Mouse (Mus musculus) embryonic facial prominence, embryonic 15.5 days (tissue): Measurements from ENCODE around the gene G530012D18Rik. TPM values are rescaled to one million over a fixed set of nuclear protein-coding genes. Genes with fewer than 3 reads are reported as not detected.
"Not testable (repeated sequence)": the region's sequence is repeated elsewhere in the genome, so short reads cannot be mapped to it uniquely, and the experiment has no call there.

ENCODE experiments used
- ATAC-seq: fragments of 200-750 bp; cut with Nextera tagmentation; 2 replicates; pipeline ENCODE4 v1.8.0; 2017; ENCODE audit warnings: low read depth, moderate TSS enrichment; ENCODE audit not compliant: insufficient number of reproducible peaks, low FRiP score, low TSS enrichment
- H3K27ac ChIP-seq: fragments of 300-500 bp; sonication (generic); replicated peaks from 2 replicates; pipeline ENCODE4 v1.5.1; 2015; ENCODE audit warnings: mild to moderate bottlenecking, inconsistent platforms
- H3K27me3 ChIP-seq: fragments of 300-500 bp; sonication (generic); 2 replicates; pipeline ENCODE4 v1.6.1; 2015; ENCODE audit warnings: inconsistent platforms
- H3K36me3 ChIP-seq: fragments of 300-500 bp; sonication (generic); 2 replicates; pipeline ENCODE4 v1.6.1; 2015; ENCODE audit warnings: mild to moderate bottlenecking, inconsistent platforms
- H3K4me1 ChIP-seq: fragments of 300-500 bp; sonication (generic); 2 replicates; pipeline ENCODE4 v1.6.1; 2015; ENCODE audit warnings: inconsistent platforms
- H3K4me2 ChIP-seq: fragments of 300-500 bp; sonication (generic); replicated peaks from 2 replicates; pipeline ENCODE4 v1.6.1; 2015; ENCODE audit warnings: mild to moderate bottlenecking, inconsistent platforms
- H3K4me3 ChIP-seq: fragments of 300-500 bp; sonication (generic); replicated peaks from 2 replicates; pipeline ENCODE4 v1.5.1; 2015; ENCODE audit warnings: mild to moderate bottlenecking, inconsistent platforms
- H3K9ac ChIP-seq: fragments of 300-500 bp; sonication (generic); 2 replicates; pipeline ENCODE4 v1.6.1; 2015; ENCODE audit warnings: inconsistent platforms
- H3K9me3 ChIP-seq: fragments of 300-500 bp; sonication (generic); replicated peaks from 2 replicates; pipeline ENCODE4 v1.6.1; 2016; ENCODE audit warnings: inconsistent platforms
- WGBS: fragments of 180-500 bp; shearing (Covaris S2); methylation state at CpG from one replicate; pipeline ENCODE4 v1.1.7; 2015; 5-methylcytosine and 5-hydroxymethylcytosine counted together
- polyA plus RNA-seq: library from polyadenylated mRNA; unstranded; fragments of >200 nt; fragmentation: Nextera tagmentation; extraction: Ambion mirVana; gene quantifications from 2 replicates; pipeline ENCODE4 v1.2.1, GENCODE M21; 2015

The G530012D18Rik gene
- polyA plus RNA-seq, 1 experiment from 2014 or later = not detected

- not testable (repeated sequence) for ATAC-seq, H3K4me1 ChIP-seq, H3K9ac ChIP-seq, H3K4me3 ChIP-seq, H3K27me3 ChIP-seq, H3K4me2 ChIP-seq, H3K9me3 ChIP-seq, H3K36me3 ChIP-seq, H3K27ac ChIP-seq
- 34% methylated on average over 5 of the region's 5 CpGs for WGBS
These were observed 6.0 kb downstream of the G530012D18Rik start for GRCm38 (mm10) chr1:85581518-85581917.

DNA sequence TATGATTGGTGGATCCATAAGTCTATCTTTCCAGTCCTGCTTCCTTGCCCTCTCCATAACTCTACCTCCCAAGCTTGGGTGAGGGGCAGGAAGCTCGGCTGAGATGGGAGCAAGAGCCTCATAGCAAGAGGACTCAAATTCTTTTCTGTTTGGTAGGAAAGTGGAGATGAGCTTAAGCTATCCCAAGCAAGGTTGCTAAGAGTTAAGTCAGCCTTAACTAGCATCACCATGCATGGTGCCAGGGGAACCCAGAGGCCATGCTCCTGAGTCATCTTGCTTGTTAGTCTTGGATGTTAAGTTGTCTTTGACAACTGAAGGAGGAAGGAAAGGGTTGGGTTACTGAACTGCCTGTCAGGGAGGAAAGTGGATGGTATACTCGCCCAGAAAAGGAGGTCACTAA is 13.2 kb downstream of the G530012D18Rik start:
- H3K4me1 ChIP-seq, H3K9ac ChIP-seq, H3K9me3 ChIP-seq, H3K27ac ChIP-seq, ATAC-seq, H3K36me3 ChIP-seq, H3K4me3 ChIP-seq, H3K27me3 ChIP-seq, H3K4me2 ChIP-seq: not testable (repeated sequence)
- 71% methylated on average over 1 of the region's 2 CpGs for WGBS

GRCm38 (mm10) chr1:85592526-85592925 is 17.1 kb downstream of the G530012D18Rik start:
- not testable (repeated sequence) for H3K4me1 ChIP-seq, ATAC-seq, H3K4me2 ChIP-seq, H3K4me3 ChIP-seq, H3K27ac ChIP-seq, H3K9me3 ChIP-seq, H3K36me3 ChIP-seq, H3K9ac ChIP-seq, H3K27me3 ChIP-seq
- WGBS = 80% methylated on average over 8 of the region's 8 CpGs

DNA sequence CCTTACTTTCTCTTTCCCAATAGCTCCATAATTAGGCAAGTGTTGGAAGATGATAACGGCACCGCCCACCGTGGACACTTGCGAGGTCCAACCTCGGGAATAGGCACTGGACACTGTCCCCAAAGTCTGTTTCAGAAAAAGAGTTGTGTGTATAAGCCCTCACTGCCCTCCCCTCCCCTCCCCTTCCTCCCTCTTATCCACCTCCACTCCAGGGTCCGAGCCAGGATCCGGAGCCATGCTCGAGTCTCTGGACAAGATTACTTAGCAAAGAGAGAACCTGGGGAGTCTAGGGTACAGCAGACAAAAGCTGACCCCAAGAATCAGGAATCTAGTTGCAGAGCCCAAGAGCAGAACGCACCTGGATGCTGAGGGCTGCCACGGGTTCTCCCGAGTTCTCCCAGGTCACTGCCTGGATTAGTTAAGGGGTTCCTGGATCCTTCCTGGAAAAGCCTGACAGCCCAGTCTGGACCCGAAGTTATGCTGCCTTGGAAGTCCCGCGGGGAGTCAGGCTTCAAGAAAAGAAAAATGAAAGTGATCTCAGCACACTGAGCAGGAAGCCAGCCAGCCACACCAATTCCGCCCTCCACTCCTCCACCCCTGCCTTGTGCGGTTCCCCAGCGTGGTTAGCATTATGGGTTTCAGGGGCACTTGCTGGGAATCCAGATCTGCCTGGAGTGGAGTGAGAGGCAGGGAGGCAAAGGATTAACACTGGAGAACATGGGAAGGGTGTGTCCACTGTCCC is 23.0 kb downstream of the G530012D18Rik start, which contains the start of gene Sp110:
TSS of gene Sp110 (minus strand) at position 547 of the 742 bp plus-strand sequence.
- H3K27me3 ChIP-seq, H3K4me1 ChIP-seq, H3K4me2 ChIP-seq, H3K4me3 ChIP-seq, H3K9ac ChIP-seq, H3K9me3 ChIP-seq, ATAC-seq, H3K27ac ChIP-seq, H3K36me3 ChIP-seq: not testable (repeated sequence)
- 70% methylated on average over 17 of the region's 17 CpGs for WGBS

DNA sequence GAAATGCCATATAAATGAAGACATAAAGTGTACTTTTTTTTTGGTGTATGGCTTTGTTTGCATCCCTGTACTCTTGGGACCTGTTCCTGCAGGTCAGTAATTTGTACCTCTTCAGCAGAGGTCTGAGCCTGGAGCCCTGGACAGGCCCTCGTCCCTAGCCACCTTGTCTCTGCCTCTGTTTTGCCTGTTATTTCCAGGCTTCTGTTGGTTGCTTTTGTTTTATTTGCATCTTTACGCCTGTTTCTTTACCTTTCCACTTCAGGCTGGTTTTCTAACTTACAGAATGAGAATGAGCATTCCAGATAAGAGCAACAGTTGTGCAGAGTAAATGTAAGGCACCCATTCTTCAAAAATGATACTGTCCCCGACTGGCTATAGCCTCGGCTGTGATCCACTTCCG is 24.6 kb downstream of the G530012D18Rik start, which contains the start of gene Sp140:
TSS of gene Sp140 (plus strand) at position 301 of the 400 bp plus-strand sequence.
- not testable (repeated sequence) for H3K4me2 ChIP-seq

DNA sequence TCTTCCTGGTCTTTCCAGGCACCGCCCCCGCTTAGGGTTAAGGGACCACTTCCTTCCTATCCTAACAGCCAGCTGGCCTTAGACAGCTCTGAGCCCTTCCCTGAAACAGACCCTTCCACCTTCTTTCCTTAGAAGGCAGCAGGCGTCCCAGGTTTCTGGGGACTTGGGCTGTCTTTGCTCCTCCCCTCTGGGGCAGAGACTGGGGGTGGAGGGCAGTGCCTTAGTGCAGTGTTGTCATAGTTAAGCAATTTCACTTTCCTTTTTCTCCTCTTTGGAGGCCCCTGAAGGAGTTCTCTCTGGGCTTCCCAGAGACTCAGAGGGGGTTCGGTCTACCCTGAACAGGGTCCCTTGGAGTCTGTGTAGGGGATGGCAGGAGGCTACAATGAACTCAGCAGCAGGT is 25.3 kb downstream of the G530012D18Rik start:
- 56% methylated on average over 4 of the region's 4 CpGs for WGBS
- not testable (repeated sequence) for H3K4me1 ChIP-seq, H3K27me3 ChIP-seq, H3K4me2 ChIP-seq, H3K36me3 ChIP-seq, H3K9me3 ChIP-seq, H3K9ac ChIP-seq, H3K4me3 ChIP-seq, ATAC-seq, H3K27ac ChIP-seq

More for the DNA sequence above, 24.6 kb downstream of the G530012D18Rik start, which contains the start of gene Sp140:
- not testable (repeated sequence) for ATAC-seq, H3K4me3 ChIP-seq, H3K4me1 ChIP-seq, H3K27me3 ChIP-seq, H3K27ac ChIP-seq, H3K9me3 ChIP-seq, H3K36me3 ChIP-seq, H3K9ac ChIP-seq
- WGBS = 29% methylated on average over 1 of the region's 5 CpGs

DNA sequence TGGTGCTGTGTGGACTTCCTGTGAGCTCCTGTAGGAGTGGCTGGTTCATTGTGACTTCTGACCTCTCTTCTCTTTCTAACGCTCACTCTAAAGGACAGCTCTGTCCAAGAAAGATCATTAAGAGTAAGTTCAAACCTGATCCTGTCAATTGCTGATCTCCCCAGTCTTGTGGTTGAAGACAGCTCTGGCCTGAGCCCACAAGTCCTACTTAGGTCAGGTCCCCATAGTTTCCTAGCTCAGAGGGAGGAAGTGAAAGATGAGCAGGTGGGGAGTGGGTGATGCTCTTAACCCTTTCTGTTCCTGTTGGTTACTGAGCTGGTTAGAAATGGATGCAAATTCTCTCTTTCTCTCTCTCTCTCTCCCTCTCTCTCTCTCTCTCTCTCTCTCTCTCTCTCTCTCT is 28.9 kb downstream of the G530012D18Rik start:
- not testable (repeated sequence) for H3K4me2 ChIP-seq, H3K9ac ChIP-seq, H3K36me3 ChIP-seq, H3K4me1 ChIP-seq, H3K4me3 ChIP-seq, H3K27ac ChIP-seq, H3K27me3 ChIP-seq, ATAC-seq, H3K9me3 ChIP-seq
- WGBS = no CpG with 5 or more reads among the region's 1 CpGs

DNA sequence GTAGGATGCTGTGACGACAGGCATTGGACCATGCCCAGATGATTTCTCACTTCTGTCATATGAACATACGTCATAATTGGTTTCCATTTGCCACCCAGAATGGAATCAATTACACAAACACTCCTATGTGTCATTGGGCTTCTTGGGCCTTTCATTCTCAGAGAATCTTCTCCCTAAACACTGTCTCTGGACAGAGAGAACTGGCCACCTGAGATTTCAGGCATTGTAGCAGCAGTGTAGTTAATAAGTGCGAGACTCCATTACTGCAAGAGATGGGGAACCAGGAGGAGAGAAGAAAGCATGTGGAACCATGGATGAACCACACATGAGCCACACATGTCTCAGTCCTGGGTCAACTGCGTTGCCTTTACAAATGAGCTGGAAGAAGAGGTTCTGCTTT is 32.9 kb downstream of the G530012D18Rik start:
- not testable (repeated sequence) for H3K27me3 ChIP-seq
- WGBS = 77% methylated on average over 4 of the region's 4 CpGs

DNA sequence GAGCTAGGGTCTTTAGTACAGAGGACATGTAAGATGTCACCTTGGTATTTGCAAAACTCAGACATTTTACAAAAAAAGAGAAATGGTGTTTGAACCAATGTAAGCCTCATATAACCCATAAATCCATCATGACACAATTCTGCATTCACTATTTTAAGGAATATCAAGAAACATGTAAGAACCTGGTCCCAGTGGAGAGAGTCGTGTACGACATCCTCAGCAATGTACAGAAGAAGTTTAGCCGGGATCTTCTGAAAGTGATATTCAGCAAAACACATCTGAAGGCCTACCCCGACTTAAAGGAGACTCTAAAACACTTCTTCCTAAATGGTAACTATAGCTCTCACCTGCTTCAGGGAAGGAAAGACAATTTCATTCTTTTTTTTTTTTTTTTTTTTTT is 35.1 kb downstream of the G530012D18Rik start:
- H3K9me3 ChIP-seq, ATAC-seq, H3K27ac ChIP-seq, H3K4me2 ChIP-seq, H3K27me3 ChIP-seq, H3K9ac ChIP-seq, H3K36me3 ChIP-seq, H3K4me3 ChIP-seq, H3K4me1 ChIP-seq: not testable (repeated sequence)
- no CpG with 5 or more reads among the region's 4 CpGs for WGBS

More for the DNA sequence above, 32.9 kb downstream of the G530012D18Rik start:
- not testable (repeated sequence) for H3K4me3 ChIP-seq, H3K36me3 ChIP-seq, H3K4me2 ChIP-seq, H3K27ac ChIP-seq, H3K9ac ChIP-seq, H3K4me1 ChIP-seq, H3K9me3 ChIP-seq, ATAC-seq

- not testable (repeated sequence) for H3K4me2 ChIP-seq, H3K4me1 ChIP-seq, H3K9ac ChIP-seq, H3K27ac ChIP-seq, H3K36me3 ChIP-seq, H3K9me3 ChIP-seq, H3K4me3 ChIP-seq, ATAC-seq, H3K27me3 ChIP-seq
- 92% methylated on average over 3 of the region's 3 CpGs for WGBS
These were observed 39.6 kb downstream of the G530012D18Rik start for GRCm38 (mm10) chr1:85615096-85615495.

DNA sequence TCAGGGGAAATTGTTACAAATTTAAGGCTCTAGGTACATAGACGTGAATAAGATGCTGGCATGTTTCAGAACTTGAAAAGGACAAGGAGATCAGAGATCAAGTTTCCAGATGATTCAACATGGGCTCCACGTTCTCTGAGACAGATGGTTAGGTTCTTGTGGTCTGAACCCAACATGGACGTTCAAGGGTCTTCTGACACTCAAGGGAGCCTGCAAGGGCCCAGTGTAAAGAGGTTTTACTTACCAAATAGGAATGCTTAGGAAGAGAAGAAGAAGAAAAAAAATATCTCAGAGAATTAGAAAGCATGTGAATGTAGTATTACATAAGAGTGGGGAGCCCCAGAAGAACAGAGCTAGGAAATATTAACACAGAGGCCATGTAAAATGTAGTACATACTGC is 40.3 kb downstream of the G530012D18Rik start:
- not testable (repeated sequence) for H3K27me3 ChIP-seq, H3K4me2 ChIP-seq, H3K9ac ChIP-seq, ATAC-seq, H3K27ac ChIP-seq, H3K4me3 ChIP-seq, H3K4me1 ChIP-seq, H3K36me3 ChIP-seq, H3K9me3 ChIP-seq
- 57% methylated on average over 3 of the region's 3 CpGs for WGBS

DNA sequence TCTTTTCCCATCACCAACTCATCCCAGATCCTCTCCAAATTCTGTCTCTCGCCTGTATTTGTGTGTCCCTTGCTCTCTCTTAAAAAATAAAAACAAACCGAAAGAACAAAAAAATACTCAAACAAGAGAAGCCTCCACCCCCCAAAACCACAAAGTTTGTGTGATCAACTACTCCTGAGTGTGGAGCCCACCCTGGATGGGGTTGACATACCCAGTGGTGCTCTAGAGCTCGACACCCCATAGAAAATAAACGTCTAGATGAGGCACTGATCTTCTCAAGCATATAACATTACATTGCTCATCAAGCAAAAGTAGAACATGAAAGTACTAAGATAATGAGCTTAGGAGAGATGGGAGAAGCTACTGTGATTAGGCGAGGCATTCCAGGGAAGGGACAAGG is 41.7 kb downstream of the G530012D18Rik start:
- H3K36me3 ChIP-seq, ATAC-seq, H3K27me3 ChIP-seq, H3K4me1 ChIP-seq, H3K4me2 ChIP-seq, H3K9me3 ChIP-seq, H3K27ac ChIP-seq, H3K9ac ChIP-seq, H3K4me3 ChIP-seq: not testable (repeated sequence)
- 61% methylated on average over 4 of the region's 5 CpGs for WGBS
